Mouse (Mus musculus) hindbrain, embryonic 15.5 days (tissue): ENCODE results near the gene Ttc9b. TPM values are rescaled to one million over a fixed set of nuclear protein-coding genes. Genes with fewer than 3 reads are reported as not detected.

ENCODE experiments used
- ATAC-seq: fragments of 200-750 bp; cut with Nextera tagmentation; 2 replicates; pipeline ENCODE4 v1.8.0; 2017; ENCODE audit warnings: low read depth, moderate number of reproducible peaks, moderate TSS enrichment; ENCODE audit not compliant: low FRiP score
- H3K27ac ChIP-seq: fragments of 300-500 bp; sonication (generic); replicated peaks from 2 replicates; pipeline ENCODE4 v1.5.1; 2015; ENCODE audit warnings: mild to moderate bottlenecking, inconsistent platforms
- H3K27me3 ChIP-seq: fragments of 300-500 bp; sonication (generic); 2 replicates; pipeline ENCODE4 v1.6.1; 2015; ENCODE audit warnings: control low read depth, inconsistent platforms
- H3K36me3 ChIP-seq: fragments of 300-500 bp; sonication (generic); 2 replicates; pipeline ENCODE4 v1.6.1; 2015; ENCODE audit warnings: control low read depth, inconsistent platforms
- H3K4me1 ChIP-seq: fragments of 300-500 bp; sonication (generic); replicated peaks from 2 replicates; pipeline ENCODE4 v1.6.1; 2015; ENCODE audit warnings: control low read depth, inconsistent platforms
- H3K4me2 ChIP-seq: fragments of 300-500 bp; sonication (generic); 2 replicates; pipeline ENCODE4 v1.6.1; 2015; ENCODE audit warnings: moderate library complexity, mild to moderate bottlenecking, inconsistent platforms
- H3K4me3 ChIP-seq: fragments of 300-500 bp; sonication (generic); 2 replicates; pipeline ENCODE4 v1.5.1; 2015; ENCODE audit warnings: mild to moderate bottlenecking, inconsistent platforms
- H3K9ac ChIP-seq: fragments of 300-500 bp; sonication (generic); 2 replicates; pipeline ENCODE4 v1.6.1; 2015; ENCODE audit warnings: inconsistent platforms
- H3K9me3 ChIP-seq: fragments of 300-500 bp; sonication (generic); 2 replicates; pipeline ENCODE4 v1.6.1; 2016; ENCODE audit warnings: control low read depth, inconsistent platforms
- WGBS: fragments of 180-500 bp; shearing (Covaris S2); methylation state at CpG from one replicate; pipeline ENCODE4 v1.1.7; 2015; 5-methylcytosine and 5-hydroxymethylcytosine counted together
- polyA plus RNA-seq: library from polyadenylated mRNA; unstranded; fragments of >200 nt; fragmentation: Nextera tagmentation; extraction: Ambion mirVana; gene quantifications from 2 replicates; pipeline ENCODE4 v1.2.1, GENCODE M21; 2015

Ttc9b gene
- polyA plus RNA-seq, 1 experiment from 2014 or later: 88.8 TPM

DNA sequence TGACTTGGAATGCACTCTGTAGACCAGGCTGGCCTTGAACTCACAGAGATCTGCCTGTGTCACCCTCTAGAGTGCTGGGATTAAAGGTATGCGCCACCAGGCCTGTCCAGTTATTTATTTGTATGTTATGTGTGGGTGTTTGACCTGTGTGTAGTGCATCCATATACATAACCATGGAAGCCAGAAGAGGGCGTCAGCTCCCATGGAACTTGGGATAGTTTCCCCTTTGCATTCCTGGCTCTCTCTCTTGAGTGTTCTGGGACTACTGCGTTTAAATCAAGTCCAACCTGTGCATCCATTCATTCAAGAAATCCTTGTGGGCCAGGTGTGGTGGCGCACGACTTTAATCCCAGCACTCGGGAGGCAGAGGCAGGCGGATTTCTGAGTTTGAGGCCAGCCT lies 7.2 kb upstream of the Ttc9b start:
- 85% methylated on average over 7 of the region's 7 CpGs for WGBS
- H3K36me3 ChIP-seq: no peaks in the 10 kb centered on the region
- no peak overlapping the region for H3K27ac ChIP-seq
- H3K4me2 ChIP-seq: no peak overlapping the region
- no peaks in the 10 kb centered on the region for H3K27me3 ChIP-seq
- H3K4me3 ChIP-seq: no peak overlapping the region
- H3K4me1 ChIP-seq: no peaks in the 10 kb centered on the region
- H3K9me3 ChIP-seq: no peaks in the 10 kb centered on the region
- H3K9ac ChIP-seq: no peak overlapping the region
- no peak for ATAC-seq

DNA sequence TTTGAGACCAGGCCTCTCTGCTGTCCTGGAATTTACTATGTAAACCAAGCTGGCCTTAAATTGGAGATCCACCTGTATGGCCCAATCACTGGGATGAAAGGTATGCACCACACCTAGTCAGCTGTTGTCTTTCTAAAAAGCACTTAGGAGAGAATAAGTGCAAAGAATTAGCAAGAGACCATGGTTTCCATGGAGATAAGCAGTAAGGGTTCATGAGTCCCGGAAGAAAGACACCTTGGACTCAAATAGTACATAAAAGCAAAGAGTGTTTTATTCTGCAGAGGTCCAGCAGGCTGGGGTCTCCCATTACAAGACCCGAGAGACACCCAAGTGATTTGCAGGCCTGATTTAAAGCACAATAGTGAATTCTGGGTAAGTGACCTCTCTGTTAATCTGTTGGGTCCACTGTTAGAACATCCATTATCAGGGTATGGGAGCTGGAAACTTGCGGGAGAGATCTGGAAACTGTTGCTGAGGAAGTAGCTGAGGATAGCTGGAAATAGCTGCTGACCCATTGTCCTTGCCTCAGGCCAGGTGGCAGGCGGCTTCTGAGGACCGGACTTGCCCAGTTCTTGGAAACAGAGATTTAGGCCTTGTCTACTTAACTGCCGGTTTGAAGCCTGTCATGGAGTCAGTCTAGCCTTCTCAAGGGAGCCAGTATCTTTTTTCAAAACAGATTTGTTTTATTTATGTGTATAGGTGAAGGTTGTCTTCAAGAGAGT lies 6.3 kb upstream of the Ttc9b start:
- H3K4me2 ChIP-seq: no peak overlapping the region
- H3K9ac ChIP-seq: no peak overlapping the region

DNA sequence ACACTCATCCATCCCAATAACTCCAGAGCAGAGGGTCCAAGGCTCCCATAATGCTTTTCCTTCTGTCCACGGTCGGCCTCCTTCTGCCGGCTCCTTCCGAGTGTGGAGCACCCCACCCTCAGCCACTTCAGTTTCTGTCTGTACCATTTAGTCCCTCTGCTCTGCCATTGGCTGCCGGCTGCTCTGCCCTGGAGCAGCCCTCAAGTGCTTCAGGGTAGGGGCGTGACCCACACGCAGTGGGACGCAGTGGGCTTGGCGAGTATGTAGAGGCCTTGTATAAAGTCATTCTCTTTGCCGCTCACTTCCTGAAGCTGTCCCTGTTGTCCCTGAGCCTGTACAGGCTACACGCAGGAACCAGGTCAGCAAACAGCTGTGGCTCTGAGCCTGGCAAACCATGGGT lies 4.0 kb upstream of the Ttc9b start:
- H3K36me3 ChIP-seq: no peaks in the 10 kb centered on the region
- 97% methylated on average over 11 of the region's 11 CpGs for WGBS
- no peak overlapping the region for H3K4me3 ChIP-seq
- no peaks in the 10 kb centered on the region for H3K9me3 ChIP-seq
- no peaks in the 10 kb centered on the region for H3K27me3 ChIP-seq
- H3K4me1 ChIP-seq: peaks cover 16% of the 10 kb centered on the region
- no peak for ATAC-seq
- no peak overlapping the region for H3K27ac ChIP-seq
- H3K9ac ChIP-seq: no peak overlapping the region
- no peak overlapping the region for H3K4me2 ChIP-seq

More for the DNA sequence above, 6.3 kb upstream of the Ttc9b start:
- Histone ChIP-seq H3K36me3 (no peaks in the 10 kb centered on the region), H3K27ac (no peak overlapping the region), H3K4me1 (no peaks in the 10 kb centered on the region), H3K9me3 (no peaks in the 10 kb centered on the region), H3K27me3 (no peaks in the 10 kb centered on the region), H3K4me3 (no peak overlapping the region)
- ATAC-seq: no peak
- 92% methylated on average over 6 of the region's 6 CpGs for WGBS

DNA sequence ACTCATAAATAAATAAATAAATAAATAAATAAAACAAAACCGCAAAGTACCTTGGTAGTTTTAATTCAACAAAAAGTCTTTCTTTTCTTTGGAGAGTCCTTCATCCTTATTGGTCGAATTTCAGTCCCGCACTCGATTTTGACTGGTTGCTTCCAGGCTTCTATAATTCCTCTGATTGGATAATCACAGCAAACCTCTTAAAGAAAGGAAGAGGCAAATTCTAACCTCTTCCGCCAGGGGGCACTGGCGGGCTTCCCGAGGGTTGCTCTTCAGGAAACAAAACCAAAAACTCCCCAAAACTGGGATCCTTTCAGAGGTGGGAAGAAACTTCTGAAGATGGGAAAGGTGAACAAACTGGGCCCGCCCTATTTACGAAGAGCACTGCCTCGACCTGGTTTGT lies 2.8 kb upstream of the Ttc9b start:
- 5% methylated on average over 10 of the region's 10 CpGs for WGBS
- Histone ChIP-seq H3K4me2 (no peak overlapping the region), H3K4me1 (peaks cover 28% of the 10 kb centered on the region)

DNA sequence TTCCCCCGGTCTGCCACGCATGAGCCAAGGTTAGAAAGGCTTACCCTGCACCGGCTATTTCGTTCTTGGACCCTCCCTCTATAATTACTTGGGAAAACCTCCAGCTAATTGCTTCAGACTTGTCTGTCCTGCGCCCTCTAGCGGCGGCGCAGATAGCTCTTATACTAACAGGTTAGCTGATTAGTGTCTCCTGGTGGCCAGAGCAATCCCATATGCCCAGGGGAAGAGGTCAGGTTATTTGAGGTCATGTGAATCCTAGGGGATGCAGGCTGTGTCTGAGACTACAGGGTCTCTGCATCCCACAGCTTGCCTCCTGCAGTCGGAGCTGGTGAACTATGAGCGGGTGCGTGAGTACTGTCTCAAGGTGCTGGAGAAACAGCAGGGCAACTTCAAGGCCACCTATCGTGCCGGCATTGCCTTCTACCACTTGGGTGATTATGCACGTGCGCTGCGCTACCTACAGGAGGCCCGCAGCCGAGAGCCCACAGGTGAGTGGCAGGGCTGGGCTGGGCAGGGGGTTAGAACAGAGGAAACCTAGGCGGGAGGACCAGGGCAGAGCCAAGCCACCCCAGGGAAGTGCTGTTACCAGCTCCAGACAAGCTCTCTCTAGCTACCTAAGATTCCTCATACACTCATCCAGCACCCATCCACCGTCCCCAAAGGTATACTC lies 1.0 kb downstream of the Ttc9b start:
- H3K9ac ChIP-seq: no peak overlapping the region
- peaks cover 30% of the 10 kb centered on the region for H3K4me1 ChIP-seq
- 0 out of 2 replicates have a peak, but pooled peaks cover 6% of the 10 kb centered on the region for H3K27me3 ChIP-seq
- peak overlapping the region; percentile 87; the same call in 1 of the 2 replicates for H3K27ac ChIP-seq
- WGBS: 65% methylated on average over 20 of the region's 20 CpGs
- H3K4me2 ChIP-seq: peak overlapping the region; percentile 55
- H3K9me3 ChIP-seq: no peaks in the 10 kb centered on the region
- H3K36me3 ChIP-seq: peaks cover 16% of the 10 kb centered on the region
- no peak for ATAC-seq
- peak overlapping the region; percentile 50 for H3K4me3 ChIP-seq

More for the DNA sequence above, 2.8 kb upstream of the Ttc9b start:
- no peak for ATAC-seq
- Histone ChIP-seq H3K27ac (no peak overlapping the region), H3K36me3 (no peaks in the 10 kb centered on the region; the same call in 1 of the 2 replicates), H3K4me3 (no peak overlapping the region), H3K27me3 (no peaks in the 10 kb centered on the region), H3K9me3 (no peaks in the 10 kb centered on the region), H3K9ac (no peak overlapping the region)

DNA sequence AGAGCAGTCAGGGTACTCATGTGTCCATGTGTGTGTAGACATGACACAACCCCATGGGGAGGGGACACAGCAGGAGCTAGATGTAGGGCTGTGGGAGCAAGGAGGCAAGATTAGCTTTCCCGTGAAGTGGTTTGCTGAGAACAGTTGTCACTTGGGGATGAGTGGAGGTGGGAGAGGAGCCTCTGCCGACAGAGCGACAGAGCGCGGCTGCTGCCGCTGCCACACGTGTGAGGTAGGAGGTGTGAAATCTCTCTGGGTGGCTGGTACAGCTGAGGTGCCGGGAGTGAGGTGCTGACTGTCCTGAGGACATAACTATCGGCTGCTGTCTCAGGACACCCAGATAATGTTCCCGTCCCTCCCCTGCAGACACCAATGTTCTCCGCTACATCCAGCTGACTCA lies 1.8 kb downstream of the Ttc9b start:
- Histone ChIP-seq H3K4me1 (peaks cover 30% of the 10 kb centered on the region), H3K9me3 (no peaks in the 10 kb centered on the region), H3K36me3 (peaks cover 20% of the 10 kb centered on the region), H3K27me3 (0 out of 2 replicates have a peak, but pooled peaks cover 6% of the 10 kb centered on the region), H3K4me2 (peak overlapping the region; percentile 55), H3K27ac (no peak overlapping the region), H3K4me3 (no peak overlapping the region), H3K9ac (no peak overlapping the region)
- no peak for ATAC-seq
- WGBS: 69% methylated on average over 11 of the region's 11 CpGs

DNA sequence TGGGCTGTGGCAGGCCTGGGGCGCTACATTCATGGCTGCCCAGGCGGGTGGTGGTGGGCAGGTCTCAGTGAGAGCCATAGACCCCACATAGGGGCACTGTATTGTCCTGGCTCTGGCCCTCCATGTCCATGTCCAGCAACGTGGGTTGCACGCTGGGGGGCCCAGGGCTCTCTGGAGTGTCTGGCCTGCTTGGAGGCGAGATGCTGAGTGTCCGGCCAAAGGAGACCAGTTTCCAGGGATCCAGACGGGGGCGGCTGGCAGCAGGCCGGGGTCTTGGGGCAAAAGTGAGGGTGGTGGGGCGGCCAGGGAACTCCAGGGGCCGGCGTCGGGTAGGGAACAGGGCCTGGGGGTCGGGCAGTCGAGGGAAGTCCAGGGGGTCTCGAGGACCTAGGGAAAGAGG lies 2.9 kb downstream of the Ttc9b start:
- ATAC-seq: no peak
- 90% methylated on average over 16 of the region's 16 CpGs for WGBS
- no peak overlapping the region for H3K9ac ChIP-seq
- H3K9me3 ChIP-seq: no peaks in the 10 kb centered on the region
- H3K36me3 ChIP-seq: peaks cover 30% of the 10 kb centered on the region
- H3K4me3 ChIP-seq: no peak overlapping the region
- peaks cover 30% of the 10 kb centered on the region for H3K4me1 ChIP-seq
- H3K27me3 ChIP-seq: 0 out of 2 replicates have a peak, but pooled peaks cover 6% of the 10 kb centered on the region
- H3K4me2 ChIP-seq: no peak overlapping the region
- H3K27ac ChIP-seq: no peak overlapping the region

DNA sequence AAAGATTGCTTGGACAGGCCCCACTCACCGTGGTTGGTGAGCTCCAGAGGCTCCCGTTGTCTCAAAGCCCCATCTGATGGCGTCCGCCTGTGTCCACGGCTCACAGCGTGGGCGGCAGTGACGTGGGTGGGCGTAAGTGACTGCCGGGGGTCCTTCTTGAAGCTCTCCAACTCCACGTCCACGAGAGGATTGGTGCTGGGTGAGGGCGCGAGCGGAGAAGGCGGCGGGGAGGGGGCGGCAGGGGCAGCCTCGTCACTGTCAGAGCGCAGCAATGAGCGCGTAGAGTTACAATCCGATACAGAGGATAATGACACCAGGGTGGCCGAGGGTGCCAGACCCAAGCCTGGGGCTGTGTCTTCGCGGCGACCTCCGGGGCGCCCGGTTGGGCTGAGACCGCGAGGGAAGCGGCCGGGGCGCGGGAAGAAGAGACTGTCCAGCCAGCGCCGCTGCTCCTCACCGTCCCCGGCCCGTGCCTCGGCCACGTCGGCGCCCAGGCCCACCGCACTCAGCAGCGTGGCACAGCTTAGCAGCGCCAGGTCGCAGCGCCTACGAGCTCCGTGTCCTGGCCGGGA lies 4.2 kb downstream of the Ttc9b start:
- Histone ChIP-seq H3K4me3 (no peak overlapping the region), H3K27ac (no peak overlapping the region), H3K36me3 (peaks cover 34% of the 10 kb centered on the region), H3K9me3 (no peaks in the 10 kb centered on the region), H3K27me3 (0 out of 2 replicates have a peak, but pooled peaks cover 6% of the 10 kb centered on the region), H3K9ac (no peak overlapping the region), H3K4me2 (no peak overlapping the region), H3K4me1 (peaks cover 26% of the 10 kb centered on the region)
- WGBS: 33% methylated on average over 50 of the region's 53 CpGs
- no peak for ATAC-seq

DNA sequence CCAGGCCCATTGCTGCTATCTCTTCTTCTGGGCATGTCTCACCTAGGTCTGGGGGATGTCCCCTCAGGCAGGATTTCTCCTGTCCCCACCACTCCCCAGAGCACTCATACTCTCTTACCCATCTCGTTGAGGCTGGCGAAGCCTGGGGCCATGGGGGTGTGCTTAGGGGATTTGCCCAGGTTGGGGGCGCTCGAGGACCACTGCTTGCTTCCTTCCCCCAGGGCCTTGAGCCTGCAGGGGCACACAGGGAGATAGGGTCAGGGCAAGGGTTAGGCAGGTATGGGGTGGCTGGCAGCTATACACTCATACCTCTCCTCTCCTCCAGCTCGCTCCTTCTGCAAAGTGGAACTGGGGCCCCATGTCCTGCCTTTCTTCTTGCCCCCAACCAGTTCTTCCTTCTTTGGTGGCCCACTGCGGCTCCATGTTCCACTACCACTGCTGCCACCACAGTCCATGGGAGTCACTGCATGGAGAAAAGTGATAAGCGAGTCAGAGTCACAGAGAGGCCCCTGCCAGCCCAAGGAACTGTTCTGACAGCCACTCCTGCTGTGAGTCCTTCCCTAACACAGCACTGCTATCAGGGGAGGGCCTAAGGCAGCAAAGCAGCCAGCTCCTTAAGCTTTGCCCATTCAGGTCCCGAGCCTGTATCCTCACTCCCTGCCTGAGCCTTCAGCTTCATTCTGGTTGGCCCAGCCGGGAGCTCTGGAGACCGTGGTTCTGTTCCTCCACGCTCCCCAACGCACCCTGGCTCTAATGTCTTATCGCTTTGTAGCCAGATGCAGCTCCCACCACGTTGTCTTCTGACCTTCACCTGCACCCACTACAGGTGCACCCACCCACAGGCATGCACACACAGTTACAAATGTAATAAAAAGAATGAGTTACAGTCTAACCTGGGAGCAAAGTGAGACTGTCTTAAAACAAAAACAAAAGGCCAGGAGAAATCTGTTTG lies 5.3 kb downstream of the Ttc9b start:
- no peak overlapping the region for H3K9ac ChIP-seq
- 64% methylated on average over 14 of the region's 14 CpGs for WGBS
- H3K4me1 ChIP-seq: peaks cover 19% of the 10 kb centered on the region
- H3K27ac ChIP-seq: no peak overlapping the region
- peaks cover 38% of the 10 kb centered on the region for H3K36me3 ChIP-seq
- H3K4me2 ChIP-seq: no peak overlapping the region
- H3K27me3 ChIP-seq: 0 out of 2 replicates have a peak, but pooled peaks cover 6% of the 10 kb centered on the region
- H3K9me3 ChIP-seq: no peaks in the 10 kb centered on the region
- no peak for ATAC-seq
- H3K4me3 ChIP-seq: no peak overlapping the region

DNA sequence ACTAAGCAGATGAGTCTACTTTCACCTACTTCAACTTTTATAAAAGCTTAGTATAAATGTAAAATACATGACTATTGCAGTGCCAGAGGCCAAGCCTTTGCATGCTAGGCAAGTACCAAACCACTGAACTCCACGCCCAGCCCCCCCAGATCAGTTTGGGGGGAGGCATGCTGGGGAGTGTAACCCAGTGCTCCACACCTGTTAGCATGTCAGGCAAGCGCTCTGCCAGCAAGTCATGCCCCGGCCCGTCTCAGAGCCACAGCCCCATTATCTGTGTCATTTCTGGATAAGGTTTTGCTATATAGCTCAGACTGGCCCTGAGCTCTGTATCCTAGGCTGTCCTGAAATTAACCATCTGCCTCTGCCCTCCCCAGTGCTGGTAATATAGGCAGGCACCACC lies 8.3 kb downstream of the Ttc9b start:
- 93% methylated on average over 4 of the region's 4 CpGs for WGBS
- peaks cover 50% of the 10 kb centered on the region for H3K36me3 ChIP-seq
- no peak overlapping the region for H3K27ac ChIP-seq
- H3K9ac ChIP-seq: no peak overlapping the region
- H3K4me2 ChIP-seq: no peak overlapping the region
- no peak overlapping the region for H3K4me3 ChIP-seq
- no peak for ATAC-seq
- H3K9me3 ChIP-seq: no peaks in the 10 kb centered on the region
- H3K27me3 ChIP-seq: 0 out of 2 replicates have a peak, but pooled peaks cover 6% of the 10 kb centered on the region
- no peaks in the 10 kb centered on the region for H3K4me1 ChIP-seq

DNA sequence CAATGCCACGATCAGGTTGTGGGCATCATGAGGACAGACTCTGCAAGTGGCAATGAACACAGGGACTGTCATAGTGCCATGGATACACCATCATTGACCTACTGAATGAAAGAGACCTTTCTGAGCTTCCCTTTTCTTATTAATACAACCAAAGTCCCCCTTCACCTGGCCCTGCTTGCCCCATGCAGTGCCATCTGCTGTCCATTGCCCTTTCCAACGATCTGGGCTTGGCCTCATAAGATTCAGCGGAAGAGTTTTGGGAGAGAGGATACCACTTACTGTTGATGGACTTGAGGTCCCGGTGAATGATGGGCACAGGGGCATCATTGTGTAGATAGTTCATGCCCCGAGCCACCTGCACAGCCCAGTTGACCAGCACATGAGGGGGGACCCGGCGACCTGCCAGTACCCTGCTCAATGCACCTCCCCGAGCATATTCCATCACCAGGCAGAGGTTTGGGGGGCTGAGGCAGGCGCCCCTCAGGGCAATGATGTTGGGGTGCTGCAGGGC lies 19.4 kb downstream of the Ttc9b start:
- Histone ChIP-seq H3K4me2 (peak overlapping the region; percentile 98), H3K27ac (peak overlapping the region; percentile 90), H3K9ac (peak overlapping the region; percentile 88), H3K4me1 (peaks cover 51% of the 10 kb centered on the region), H3K36me3 (0 out of 2 replicates have a peak, but pooled peaks cover 4% of the 10 kb centered on the region), H3K9me3 (no peaks in the 10 kb centered on the region), H3K27me3 (no peaks in the 10 kb centered on the region), H3K4me3 (peak overlapping the region; percentile 84)
- ATAC-seq: no peak
- 47% methylated on average over 9 of the region's 9 CpGs for WGBS
